Comparison of ENCODE assay signal across 19 mouse cellular contexts in genomic region chr11:30221043-30221442, GRCm38 (mm10).
"Had no signal": no experiment of that assay in that cellular context is flagged by ENCODE, and none has a peak within 500 bp of the region (broad histone marks: within the 10 kb centered on the region; RNA-seq: fewer than 3 reads in every experiment).

No protein-coding gene starts in this region.

- ATAC-seq: liver, postnatal 0 days; lung, postnatal 0 days; midbrain, embryonic 13.5 days; midbrain, embryonic 16.5 days had no signal

- H3K9me3 ChIP-seq: limb, embryonic 12.5 days; limb, embryonic 15.5 days; midbrain, embryonic 10.5 days; midbrain, embryonic 13.5 days; neural tube, embryonic 13.5 days had no signal

- H3K27me3 ChIP-seq: limb, embryonic 12.5 days; limb, embryonic 15.5 days; midbrain, embryonic 13.5 days; neural tube, embryonic 13.5 days had no signal

- H3K27ac ChIP-seq: limb, embryonic 12.5 days; limb, embryonic 15.5 days; liver, embryonic 14.5 days; macrophage; midbrain, embryonic 10.5 days; midbrain, embryonic 13.5 days; neural tube, embryonic 13.5 days had no signal

- H3K9ac ChIP-seq: limb, embryonic 12.5 days; limb, embryonic 15.5 days; liver, embryonic 14.5 days; liver, postnatal 0 days; lung, embryonic 14.5 days; midbrain, embryonic 13.5 days; neural tube, embryonic 13.5 days had no signal

- H3K4me3 ChIP-seq: limb, embryonic 12.5 days; limb, embryonic 15.5 days; midbrain, embryonic 10.5 days; midbrain, embryonic 13.5 days; myocyte; neural tube, embryonic 13.5 days had no signal

- DNase-seq: kidney, postnatal 14 days; kidney, postnatal 4 days; left cerebral cortex, postnatal 4 days; liver, postnatal 0 days; lung, embryonic 14.5 days; retina, postnatal 1 day; thymus, adult 18-20 months; thymus, postnatal 36 days had no signal

- H3K4me2 ChIP-seq: limb, embryonic 12.5 days; limb, embryonic 15.5 days; liver, embryonic 11.5 days; lung, embryonic 14.5 days; midbrain, embryonic 13.5 days; neural tube, embryonic 13.5 days had no signal

- H3K36me3 ChIP-seq: midbrain, embryonic 10.5 days had no signal

- H3K4me1 ChIP-seq: midbrain, embryonic 10.5 days; midbrain, embryonic 13.5 days had no signal
